ENCODE assay signal across 25 mouse cellular contexts in the genomic region with DNA sequence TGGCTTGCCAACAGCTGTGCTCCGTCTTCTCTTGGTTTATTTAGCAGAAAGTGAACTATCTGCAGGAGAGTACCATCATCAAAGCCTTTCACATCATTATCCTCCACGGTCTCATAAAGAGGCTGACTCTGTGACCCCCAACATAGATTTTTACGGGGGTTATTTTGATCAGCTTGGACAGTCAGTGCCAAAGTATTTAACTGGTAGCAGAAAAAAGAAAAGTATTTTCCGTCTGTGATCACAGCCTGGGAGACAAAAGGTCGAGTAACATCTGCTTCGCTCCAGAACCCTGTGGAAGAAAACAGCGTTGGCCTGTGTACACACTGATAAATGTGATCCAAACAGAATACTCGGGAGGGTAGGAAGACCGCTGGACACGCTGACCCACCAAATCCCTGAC. TPM values are rescaled to one million over a fixed set of nuclear protein-coding genes. Genes with fewer than 3 reads are reported as not detected.
A peak's percentile ranks its signal among the peaks of the same experiment; 100 is the strongest.
DNase-seq lines count a peak whose midpoint lies in the region; ATAC-seq lines count a peak whose summit lies in the region.
"Had no signal": no experiment of that assay in that cellular context is flagged by ENCODE, and none has a peak within 500 bp of the region (broad histone marks: within the 10 kb centered on the region; RNA-seq: fewer than 3 reads in every experiment).

No protein-coding gene starts in this region.

- no peaks in the 10 kb centered on the region for H3K27me3 ChIP-seq in kidney, embryonic 16.5 days (ENCODE audit: insufficient read depth, low read length)
- no peaks in the 10 kb centered on the region for H3K27me3 ChIP-seq in neural tube, embryonic 12.5 days (replicated peaks)
- H3K27me3 ChIP-seq: hindbrain, embryonic 15.5 days; neural tube, embryonic 15.5 days had no signal

- peaks cover 32% of the 10 kb centered on the region for H3K36me3 ChIP-seq in kidney, embryonic 16.5 days (ENCODE audit: insufficient read depth, low read length)
- peaks cover 43% of the 10 kb centered on the region for H3K36me3 ChIP-seq in neural tube, embryonic 12.5 days

- H3K9me3 ChIP-seq in kidney, embryonic 16.5 days (ENCODE audit: low read length) = no peaks in the 10 kb centered on the region
- no peaks in the 10 kb centered on the region for H3K9me3 ChIP-seq in neural tube, embryonic 12.5 days
- H3K9me3 ChIP-seq: embryonic facial prominence, embryonic 10.5 days; heart, embryonic 10.5 days; hindbrain, embryonic 15.5 days; midbrain, embryonic 10.5 days; neural tube, embryonic 15.5 days had no signal

- H3K4me2 ChIP-seq in kidney, embryonic 16.5 days (replicated peaks; ENCODE audit: low read depth, low read length) = no peak overlapping the region
- no peak overlapping the region for H3K4me2 ChIP-seq in neural tube, embryonic 12.5 days (replicated peaks)
- H3K4me2 ChIP-seq: hindbrain, embryonic 15.5 days; liver, embryonic 11.5 days; neural tube, embryonic 15.5 days had no signal

- no peak overlapping the region for H3K4me3 ChIP-seq in kidney, embryonic 16.5 days (ENCODE audit: low read length)
- H3K4me3 ChIP-seq in neural tube, embryonic 12.5 days = no peak overlapping the region
- H3K4me3 ChIP-seq: embryonic facial prominence, embryonic 10.5 days; heart, embryonic 10.5 days; hindbrain, embryonic 15.5 days; midbrain, embryonic 10.5 days; myocyte; neural tube, embryonic 15.5 days had no signal

- H3K27ac ChIP-seq in kidney, embryonic 16.5 days (ENCODE audit: low read length) = 0 out of 2 replicates have a peak overlapping the region, but pooled peaks have one; percentile 18
- H3K27ac ChIP-seq in neural tube, embryonic 12.5 days = no peak overlapping the region
- H3K27ac ChIP-seq: embryonic facial prominence, embryonic 10.5 days; heart, embryonic 10.5 days; hindbrain, embryonic 15.5 days; macrophage; midbrain, embryonic 10.5 days; neural tube, embryonic 15.5 days had no signal

- peaks cover 2% of the 10 kb centered on the region; the same call in 1 of the 2 replicates for H3K4me1 ChIP-seq in kidney, embryonic 16.5 days (ENCODE audit: insufficient read depth, low read length)
- 0 out of 2 replicates have a peak, but pooled peaks cover under 1% of the 10 kb centered on the region for H3K4me1 ChIP-seq in neural tube, embryonic 12.5 days
- H3K4me1 ChIP-seq: heart, embryonic 10.5 days had no signal

- DNase-seq in kidney, adult 11 months = no peak
- DNase-seq in neural tube, embryonic 10.5 days (ENCODE audit: extremely low spot score, low spot score) = no peak
- peak; percentile 53 for DNase-seq in lung, postnatal 25 days (ENCODE audit: low spot score)
- no peak for DNase-seq in cerebellum, adult 11 months
- no peak for DNase-seq in thymus, postnatal 10 days (ENCODE audit: low spot score in 2 of 2)
- DNase-seq: adrenal gland, postnatal 25 days; cerebellum, postnatal 10 days; gastrocnemius, postnatal 10 days; left cerebral cortex, postnatal 4 days; right cerebral cortex, adult 18-20 months; thymus, adult 18-20 months; thymus, postnatal 4 days had no signal

- peak; percentile 70; the same call in 1 of the 2 replicates for ATAC-seq in kidney, embryonic 16.5 days (ENCODE audit: low FRiP score, low TSS enrichment)
- peak; percentile 33; the same call in 1 of the 2 replicates for ATAC-seq in neural tube, embryonic 12.5 days (ENCODE audit: low FRiP score, low read depth)
- ATAC-seq: CD4-positive, CD25-positive, alpha-beta regulatory T cell, adult 4 months; forebrain, embryonic 16.5 days; midbrain, embryonic 16.5 days had no signal

- WGBS in kidney, embryonic 16.5 days = 28% methylated on average over 10 of the region's 10 CpGs
- WGBS in neural tube, embryonic 12.5 days = 79% methylated on average over 10 of the region's 10 CpGs

- H3K9ac ChIP-seq in kidney, embryonic 16.5 days (replicated peaks; ENCODE audit: low read length) = no peak overlapping the region
- H3K9ac ChIP-seq in neural tube, embryonic 12.5 days = no peak overlapping the region
- H3K9ac ChIP-seq: hindbrain, embryonic 15.5 days; neural tube, embryonic 15.5 days had no signal

RNA-seq across cellular contexts. Expression of gene B430218F22Rik, which starts 6.0 kb away (rescaled TPM):
- polyA plus RNA-seq in kidney, embryonic 16.5 days (2015; fragmentation: Nextera tagmentation; extraction: Ambion mirVana) = 0.89 and 0.91 TPM in 2 replicates
- polyA plus RNA-seq in neural tube, embryonic 12.5 days (2016; fragmentation: Nextera tagmentation; extraction: Ambion mirVana) = 1.5 and 2.1 TPM in 2 replicates
- polyA plus RNA-seq: macrophage had no signal

RNA-seq across cellular contexts. Expression of gene Mrps30, which starts 6.7 kb away (rescaled TPM):
- polyA plus RNA-seq in kidney, embryonic 16.5 days (2015; fragmentation: Nextera tagmentation; extraction: Ambion mirVana) = 28.9 and 30.6 TPM in 2 replicates
- 31.6 and 33.4 TPM in 2 replicates for polyA plus RNA-seq in neural tube, embryonic 12.5 days (2016; fragmentation: Nextera tagmentation; extraction: Ambion mirVana)
